Mouse (Mus musculus) stomach, embryonic 14.5 days (tissue): ENCODE measurements around the gene Rapgef5. TPM values are rescaled to one million over a fixed set of nuclear protein-coding genes. Genes with fewer than 3 reads are reported as not detected.
A peak's percentile ranks its signal among the peaks of the same experiment; 100 is the strongest.

ENCODE experiments used
- ATAC-seq: fragments of 200-750 bp; cut with Nextera tagmentation; 2 replicates; pipeline ENCODE4 v1.8.0; 2017; ENCODE audit warnings: low read depth, moderate TSS enrichment; ENCODE audit not compliant: insufficient number of reproducible peaks, insufficient read depth, low FRiP score
- H3K27ac ChIP-seq: fragments of 300-500 bp; sonication (generic); 2 replicates; pipeline ENCODE4 v1.5.1; 2014; ENCODE audit warnings: mild to moderate bottlenecking, low read length, moderate library complexity, mixed read lengths
- H3K27me3 ChIP-seq: fragments of 300-500 bp; sonication (generic); 2 replicates; pipeline ENCODE4 v1.6.1; 2014; ENCODE audit warnings: low read length, control low read depth, mixed read lengths; ENCODE audit not compliant: control insufficient read depth, insufficient read depth
- H3K36me3 ChIP-seq: fragments of 300-500 bp; sonication (generic); 2 replicates; pipeline ENCODE4 v1.6.1; 2014; ENCODE audit warnings: mild to moderate bottlenecking, control low read depth, low read length, moderate library complexity, mixed read lengths; ENCODE audit not compliant: control insufficient read depth, insufficient read depth
- H3K4me1 ChIP-seq: fragments of 300-500 bp; sonication (generic); 2 replicates; pipeline ENCODE4 v1.6.1; 2014; ENCODE audit warnings: low read length, control low read depth, mixed read lengths; ENCODE audit not compliant: control insufficient read depth, insufficient read depth
- H3K4me2 ChIP-seq: fragments of 300-500 bp; sonication (generic); replicated peaks from 2 replicates; pipeline ENCODE4 v1.6.1; 2014; ENCODE audit warnings: low read depth, low read length, control low read depth
- H3K4me3 ChIP-seq: fragments of 300-500 bp; sonication (generic); 2 replicates; pipeline ENCODE4 v1.5.1; 2014; ENCODE audit warnings: low read depth, low read length, control low read depth
- H3K9ac ChIP-seq: fragments of 300-500 bp; sonication (generic); replicated peaks from 2 replicates; pipeline ENCODE4 v1.6.1; 2014; ENCODE audit warnings: low read depth, mild to moderate bottlenecking, control low read depth, low read length, moderate library complexity, mixed read lengths
- H3K9me3 ChIP-seq: fragments of 300-500 bp; sonication (generic); 2 replicates; pipeline ENCODE4 v1.6.1; 2016; ENCODE audit warnings: low read depth, low read length, control low read depth; ENCODE audit not compliant: control insufficient read depth
- WGBS: fragments of 180-500 bp; shearing (Covaris S2); extraction: QIAGEN DNeasy Blood & Tissue Kit; methylation state at CpG from one replicate; pipeline ENCODE4 v1.1.7; 2014; 5-methylcytosine and 5-hydroxymethylcytosine counted together
- polyA plus RNA-seq: library from polyadenylated mRNA; unstranded; fragments of >200 nt; fragmentation: Nextera tagmentation; extraction: Ambion mirVana; gene quantifications from 2 replicates; pipeline ENCODE4 v1.2.1, GENCODE M21; 2014

Rapgef5 gene
- polyA plus RNA-seq, 1 experiment from 2014 or later, result 11.9 TPM

DNA sequence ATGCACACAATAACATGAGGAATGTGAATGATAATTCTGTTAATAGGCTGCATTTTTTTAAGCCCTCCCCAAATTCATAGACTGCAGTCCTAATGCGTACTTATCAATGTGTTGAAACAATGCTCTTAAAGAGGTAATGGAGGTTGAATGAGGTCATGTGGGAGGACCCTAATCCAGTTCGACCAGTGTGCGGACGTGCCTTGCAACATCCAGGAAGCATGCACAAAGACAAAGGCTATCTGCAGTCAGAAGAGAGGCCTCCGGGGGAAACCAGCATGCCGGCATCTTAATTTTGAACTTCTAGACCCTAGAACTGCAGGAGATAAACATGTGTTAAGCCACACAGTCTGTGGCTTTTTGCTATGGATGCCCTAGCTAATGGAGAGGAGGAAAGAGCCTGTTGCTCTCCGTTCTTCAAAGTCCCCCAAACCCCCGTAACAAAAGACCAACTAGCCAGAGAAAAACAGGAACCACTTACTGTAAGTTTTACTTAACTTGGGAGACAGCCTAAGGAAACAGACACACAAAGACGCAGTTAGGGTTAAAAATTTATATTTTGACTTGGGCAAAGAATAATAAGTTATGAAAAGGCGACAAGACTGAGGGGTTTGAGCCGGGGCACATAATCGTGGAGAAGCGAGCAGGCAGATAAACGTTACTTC is 1.1 kb downstream of the Rapgef5 start:
- Histone ChIP-seq H3K27me3 (no peaks in the 10 kb centered on the region), H3K9ac (no peak overlapping the region), H3K27ac (no peak overlapping the region), H3K4me3 (no peak overlapping the region), H3K36me3 (no peaks in the 10 kb centered on the region), H3K4me2 (no peak overlapping the region), H3K9me3 (no peaks in the 10 kb centered on the region), H3K4me1 (no peaks in the 10 kb centered on the region)
- no peak for ATAC-seq
- WGBS, result 58% methylated on average over 14 of the region's 14 CpGs

- H3K9ac ChIP-seq, result no peak overlapping the region
- no peaks in the 10 kb centered on the region for H3K9me3 ChIP-seq
- H3K27me3 ChIP-seq, result no peaks in the 10 kb centered on the region
- H3K4me2 ChIP-seq, result no peak overlapping the region
- no peaks in the 10 kb centered on the region for H3K4me1 ChIP-seq
- WGBS, result 52% methylated on average over 9 of the region's 9 CpGs
- no peak for ATAC-seq
- H3K36me3 ChIP-seq, result no peaks in the 10 kb centered on the region
- H3K4me3 ChIP-seq, result no peak overlapping the region
- H3K27ac ChIP-seq, result no peak overlapping the region
Measured at GRCm38 (mm10) chr12:117524311-117525013, 8.2 kb downstream of the Rapgef5 start.

- no peak for ATAC-seq
- H3K4me2 ChIP-seq, result no peak overlapping the region
- H3K36me3 ChIP-seq, result no peaks in the 10 kb centered on the region
- no peaks in the 10 kb centered on the region for H3K9me3 ChIP-seq
- no peak overlapping the region for H3K9ac ChIP-seq
- H3K27ac ChIP-seq, result no peak overlapping the region
- 88% methylated on average over 3 of the region's 3 CpGs for WGBS
- 0 out of 2 replicates have a peak, but pooled peaks cover 3% of the 10 kb centered on the region for H3K27me3 ChIP-seq
- no peaks in the 10 kb centered on the region for H3K4me1 ChIP-seq
- H3K4me3 ChIP-seq, result no peak overlapping the region
Measured at GRCm38 (mm10) chr12:117527889-117528288, 11.6 kb downstream of the Rapgef5 start.

DNA sequence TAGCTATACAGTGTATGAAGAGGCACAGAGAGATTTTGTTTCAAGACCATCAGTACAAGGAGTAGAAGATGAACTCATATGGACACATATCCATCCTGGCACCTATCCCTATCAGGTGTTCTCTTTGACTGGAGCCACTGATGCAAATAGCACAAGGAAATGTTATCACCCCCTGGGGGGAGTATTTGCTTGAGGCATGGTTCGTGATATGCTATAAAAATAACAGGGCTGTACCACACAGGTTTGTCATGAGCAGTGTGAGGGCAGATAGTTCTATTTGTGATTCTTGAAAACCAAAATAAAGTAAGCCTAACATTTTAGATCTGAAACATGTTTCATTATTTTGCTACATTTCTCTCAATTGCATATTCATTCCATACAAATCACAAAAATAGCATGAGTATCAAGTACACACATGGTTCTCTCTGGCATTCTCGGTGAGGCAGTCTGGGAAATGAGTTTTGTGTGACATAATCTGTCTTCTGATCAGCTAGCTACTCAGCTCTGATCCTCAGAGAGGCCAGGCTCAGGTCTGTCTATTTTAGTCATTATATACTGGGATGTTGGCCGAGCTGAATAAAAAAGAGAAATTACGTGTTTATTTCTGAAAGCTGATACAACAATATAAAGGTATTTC is 12.3 kb downstream of the Rapgef5 start:
- ATAC-seq, result no peak
- Histone ChIP-seq H3K4me2 (no peak overlapping the region), H3K4me1 (no peaks in the 10 kb centered on the region; the same call in 1 of the 2 replicates), H3K9me3 (no peaks in the 10 kb centered on the region), H3K27me3 (0 out of 2 replicates have a peak, but pooled peaks cover 4% of the 10 kb centered on the region), H3K4me3 (no peak overlapping the region), H3K9ac (no peak overlapping the region), H3K27ac (no peak overlapping the region), H3K36me3 (no peaks in the 10 kb centered on the region)
- WGBS, result 77% methylated on average over 4 of the region's 4 CpGs

GRCm38 (mm10) chr12:117531106-117531505 is 14.8 kb downstream of the Rapgef5 start:
- no peaks in the 10 kb centered on the region for H3K36me3 ChIP-seq
- no peak overlapping the region for H3K27ac ChIP-seq
- no peak overlapping the region for H3K4me3 ChIP-seq
- no peak for ATAC-seq
- H3K9ac ChIP-seq, result no peak overlapping the region
- no peaks in the 10 kb centered on the region for H3K9me3 ChIP-seq
- 85% methylated on average over 4 of the region's 4 CpGs for WGBS
- H3K4me2 ChIP-seq, result no peak overlapping the region
- peaks cover 2% of the 10 kb centered on the region; the same call in 1 of the 2 replicates for H3K4me1 ChIP-seq
- 0 out of 2 replicates have a peak, but pooled peaks cover 11% of the 10 kb centered on the region for H3K27me3 ChIP-seq

- peak overlapping the region; percentile 91 for H3K4me2 ChIP-seq
- WGBS, result 5% methylated on average over 51 of the region's 64 CpGs
- no peaks in the 10 kb centered on the region for H3K9me3 ChIP-seq
- 0 out of 2 replicates have a peak overlapping the region, but pooled peaks have one; percentile 27 for H3K27ac ChIP-seq
- H3K36me3 ChIP-seq, result no peaks in the 10 kb centered on the region
- H3K4me1 ChIP-seq, result peaks cover 2% of the 10 kb centered on the region; the same call in 1 of the 2 replicates
- 0 out of 2 replicates have a peak, but pooled peaks cover 11% of the 10 kb centered on the region for H3K27me3 ChIP-seq
- peak overlapping the region; percentile 58; the same call in 1 of the 2 replicates for H3K9ac ChIP-seq
- peak overlapping the region; percentile 51 for H3K4me3 ChIP-seq
- ATAC-seq, result peak; percentile 88
Measured at GRCm38 (mm10) chr12:117533176-117534086, 17.2 kb downstream of the Rapgef5 start.

DNA sequence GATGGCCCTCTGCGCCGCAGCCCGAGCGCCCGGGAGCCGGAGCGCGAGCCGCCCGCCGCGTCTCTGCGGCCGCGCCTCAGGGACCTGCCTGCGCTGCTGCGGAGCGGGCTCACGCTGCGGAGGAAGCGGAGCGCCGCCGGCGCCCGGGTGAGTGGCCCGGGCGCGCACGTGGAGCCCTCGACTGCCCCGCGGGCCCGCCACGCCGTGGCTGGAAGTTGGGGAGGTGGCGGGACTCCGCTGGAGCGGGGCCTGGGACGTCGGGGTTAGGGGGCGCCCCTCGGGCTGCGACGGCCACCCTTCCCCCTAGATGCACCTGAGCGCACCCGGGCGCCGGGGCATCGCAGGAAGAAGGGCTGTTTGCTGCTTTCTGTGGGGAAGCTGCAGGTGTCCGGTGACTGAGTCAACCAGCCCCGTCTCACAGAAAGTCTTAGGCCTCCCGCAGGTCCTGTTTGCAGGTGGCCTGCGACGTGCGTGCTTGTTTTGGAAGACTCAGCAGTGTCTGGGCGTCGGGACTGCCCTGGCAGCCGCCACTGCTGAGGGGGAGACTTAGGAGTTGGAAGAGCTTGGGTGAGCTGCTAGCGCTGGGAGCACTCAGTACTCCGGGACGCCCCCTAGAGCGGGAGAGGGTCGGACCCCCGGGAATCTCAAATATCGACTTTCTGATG is 17.9 kb downstream of the Rapgef5 start:
- H3K9ac ChIP-seq, result peak overlapping the region; percentile 58; the same call in 1 of the 2 replicates
- peak overlapping the region; percentile 63 for H3K27ac ChIP-seq
- H3K9me3 ChIP-seq, result no peaks in the 10 kb centered on the region
- 0 out of 2 replicates have a peak, but pooled peaks cover 11% of the 10 kb centered on the region for H3K27me3 ChIP-seq
- ATAC-seq, result peak; percentile 76
- WGBS, result under 1% methylated on average over 62 of the region's 66 CpGs
- no peaks in the 10 kb centered on the region for H3K36me3 ChIP-seq
- H3K4me3 ChIP-seq, result peak overlapping the region; percentile 51
- H3K4me2 ChIP-seq, result peak overlapping the region; percentile 91
- peaks cover 2% of the 10 kb centered on the region; the same call in 1 of the 2 replicates for H3K4me1 ChIP-seq
